Mouse (Mus musculus) heart, adult 2 months (tissue): ENCODE data around the gene Itgb7. TPM values are rescaled to one million over a fixed set of nuclear protein-coding genes. Genes with fewer than 3 reads are reported as not detected.

Experiments used
- DNase-seq, 2 experiments: peaks; one replicate each; pipeline ENCODE4 v3.0.0; 2021
- H3K27ac ChIP-seq: fragments of 200-600 bp; 2 replicates; pipeline ENCODE4 v1.8.1; 2022
- H3K27me3 ChIP-seq: fragments of 200-500 bp; 2 replicates; pipeline ENCODE4 v1.6.1; 2012; ENCODE audit warnings: mild to moderate bottlenecking, low read length, inconsistent platforms, mixed read lengths; ENCODE audit not compliant: control insufficient read depth, insufficient read depth
- H3K36me3 ChIP-seq: fragments of 200-500 bp; 2 replicates; pipeline ENCODE4 v1.6.1; 2012; ENCODE audit warnings: low read length, inconsistent platforms; ENCODE audit not compliant: control insufficient read depth, insufficient read depth
- H3K4me1 ChIP-seq: fragments of 200-500 bp; 2 replicates; pipeline ENCODE4 v1.6.1; 2011; ENCODE audit warnings: low read length; ENCODE audit not compliant: control insufficient read depth, insufficient read depth
- H3K4me3 ChIP-seq: fragments of 200-600 bp; 2 replicates; pipeline ENCODE4 v1.8.1; 2022
- H3K79me2 ChIP-seq: fragments of 200-500 bp; replicated peaks from 2 replicates; pipeline ENCODE4 v1.6.1; 2012; ENCODE audit warnings: mild to moderate bottlenecking, inconsistent platforms, low read length, moderate library complexity, mixed read lengths; ENCODE audit not compliant: control insufficient read depth, insufficient read depth
- H3K9ac ChIP-seq: fragments of 200-500 bp; 2 replicates; pipeline ENCODE4 v1.6.1; 2012; ENCODE audit warnings: low read depth, mild to moderate bottlenecking, control low read depth, inconsistent platforms, low read length, mixed read lengths
- CTCF ChIP-seq: fragments of 200-600 bp; IDR thresholded peaks from 2 replicates; pipeline ENCODE4 v1.8.1; 2022; ENCODE audit warnings: antibody characterized with exemption, mild to moderate bottlenecking, moderate library complexity
- EP300 ChIP-seq: fragments of 200-500 bp; IDR thresholded peaks from 2 replicates; pipeline ENCODE4 v1.6.1; 2011; ENCODE audit warnings: low read depth, low read length, control low read depth; ENCODE audit not compliant: insufficient read depth
- POLR2A ChIP-seq: fragments of 200-500 bp; IDR thresholded peaks from 2 replicates; pipeline ENCODE4 v1.6.1; 2011; ENCODE audit warnings: mild to moderate bottlenecking, low read depth, low read length, control low read depth; ENCODE audit not compliant: insufficient read depth
- WGBS: fragments of 180-500 bp; shearing (Covaris S2); methylation state at CpG from one replicate; pipeline ENCODE4 v1.1.7; 2018; 5-methylcytosine and 5-hydroxymethylcytosine counted together
- intact Hi-C: fragments of 180-260 bp; cut with DNase I; formaldehyde crosslinking; loops from one replicate; pipeline ENCODE4 v1.15.1; 2025
- polyA plus RNA-seq: library from polyadenylated mRNA; depleted of rRNA; stranded (reverse); fragments of >200 nt; gene quantifications from 2 replicates; pipeline ENCODE4 v1.2.3, GENCODE M21; 2012
- total RNA-seq, 2 experiments: library from RNA; stranded (reverse); gene quantifications; 2 replicates each; pipeline ENCODE4 v1.2.3; 2021

Gene Itgb7
- total and polyA plus RNA-seq, 3 experiments: 1.5 to 4.6 (median 2.0) TPM

- Histone ChIP-seq H3K27ac (peak overlapping the region; percentile 16), H3K9ac (peak overlapping the region; percentile 68; the same call in 1 of the 2 replicates), H3K79me2 (no peaks in the 10 kb centered on the region), H3K36me3 (no peaks in the 10 kb centered on the region), H3K27me3 (no peaks in the 10 kb centered on the region), H3K4me1 (peaks cover 1% of the 10 kb centered on the region; the same call in 1 of the 2 replicates), H3K4me3 (peak overlapping the region; percentile 50)
- DNase-seq: peak; percentile 31 to 57
- TF ChIP-seq POLR2A (no peak), CTCF (no peak), EP300 (no peak)
- intact Hi-C loops: loop anchor here (1.0 to 10.0 kb wide), 3 partner anchors 47 to 240 kb away; no protein-coding TSS in a partner anchor
- WGBS: 5% methylated on average over 21 of the region's 21 CpGs
These were observed 6.6 kb downstream of the Itgb7 start for GRCm38 (mm10) chr15:102224992-102225617.

GRCm38 (mm10) chr15:102224186-102224991, 7.4 kb downstream of the Itgb7 start:
- WGBS: 3% methylated on average over 43 of the region's 43 CpGs

GRCm38 (mm10) chr15:102222386-102222785, 9.4 kb downstream of the Itgb7 start:
- Histone ChIP-seq H3K27ac (no peak overlapping the region), H3K36me3 (no peaks in the 10 kb centered on the region), H3K9ac (no peak overlapping the region), H3K27me3 (no peaks in the 10 kb centered on the region), H3K79me2 (no peaks in the 10 kb centered on the region), H3K4me3 (no peak overlapping the region), H3K4me1 (peaks cover 1% of the 10 kb centered on the region; the same call in 1 of the 2 replicates)
- TF ChIP-seq POLR2A (no peak), EP300 (no peak), CTCF (no peak)
- intact Hi-C loops: loop anchor here (10.0 kb wide), 2 partner anchors 108 to 238 kb away; no protein-coding TSS in a partner anchor
- 58% methylated on average over 10 of the region's 10 CpGs for WGBS
- no peak for DNase-seq

More at GRCm38 (mm10) chr15:102224186-102224991, 7.4 kb downstream of the Itgb7 start:
- Histone ChIP-seq H3K27ac (peak overlapping the region; percentile 16), H3K4me1 (peaks cover 1% of the 10 kb centered on the region; the same call in 1 of the 2 replicates), H3K79me2 (no peaks in the 10 kb centered on the region), H3K9ac (peak overlapping the region; percentile 68), H3K4me3 (peak overlapping the region; percentile 50), H3K36me3 (no peaks in the 10 kb centered on the region), H3K27me3 (no peaks in the 10 kb centered on the region)
- DNase-seq: peak; percentile 88 to 89
- TF ChIP-seq CTCF: no peak; the same call in 1 of the 2 replicates
- TF ChIP-seq POLR2A: no peak
- TF ChIP-seq EP300: no peak
- intact Hi-C loops: loop anchor here (1.0 to 10.0 kb wide), 3 partner anchors 46 to 240 kb away; no protein-coding TSS in a partner anchor

- H3K36me3 ChIP-seq: no peaks in the 10 kb centered on the region
- DNase-seq: no peak
- WGBS: 81% methylated on average over 7 of the region's 7 CpGs
- H3K79me2 ChIP-seq: no peaks in the 10 kb centered on the region
- H3K27me3 ChIP-seq: no peaks in the 10 kb centered on the region
- no peak overlapping the region for H3K4me3 ChIP-seq
- intact Hi-C loops: no loop called here
- H3K27ac ChIP-seq: no peak overlapping the region
- H3K4me1 ChIP-seq: no peaks in the 10 kb centered on the region
- no peak for TF ChIP-seq CTCF
- TF ChIP-seq EP300: no peak
- TF ChIP-seq POLR2A: no peak
- no peak overlapping the region for H3K9ac ChIP-seq
These were observed 14.4 kb downstream of the Itgb7 start for GRCm38 (mm10) chr15:102217325-102217724.

GRCm38 (mm10) chr15:102216459-102217228, 15.1 kb downstream of the Itgb7 start:
- H3K27ac ChIP-seq: no peak overlapping the region
- H3K27me3 ChIP-seq: no peaks in the 10 kb centered on the region
- H3K4me1 ChIP-seq: no peaks in the 10 kb centered on the region
- no peak overlapping the region for H3K9ac ChIP-seq
- no peaks in the 10 kb centered on the region for H3K79me2 ChIP-seq
- TF ChIP-seq POLR2A: no peak
- no peak for TF ChIP-seq CTCF
- TF ChIP-seq EP300: no peak
- intact Hi-C loops: no loop called here
- 77% methylated on average over 16 of the region's 16 CpGs for WGBS
- no peak for DNase-seq
- no peak overlapping the region for H3K4me3 ChIP-seq
- H3K36me3 ChIP-seq: no peaks in the 10 kb centered on the region
